Mouse (Mus musculus) olfactory bulb, adult 2 months (tissue): Measurements from ENCODE around the gene Pten. TPM values are rescaled to one million over a fixed set of nuclear protein-coding genes. Genes with fewer than 3 reads are reported as not detected.

ENCODE experiments used
- H3K27ac ChIP-seq: fragments of 200-500 bp; 2 replicates; pipeline ENCODE4 v1.5.1; 2012; ENCODE audit warnings: low read depth, low read length; ENCODE audit not compliant: insufficient read depth
- H3K4me1 ChIP-seq: fragments of 200-500 bp; 2 replicates; pipeline ENCODE4 v1.6.1; 2012; ENCODE audit warnings: low read length; ENCODE audit not compliant: control insufficient read depth, insufficient read depth
- H3K4me3 ChIP-seq: fragments of 200-500 bp; 2 replicates; pipeline ENCODE4 v1.5.1; 2012; ENCODE audit warnings: mild to moderate bottlenecking, low read depth, low read length, moderate library complexity; ENCODE audit not compliant: insufficient read depth
- CTCF ChIP-seq: fragments of 200-500 bp; IDR thresholded peaks from 2 replicates; pipeline ENCODE4 v1.5.1; 2012; ENCODE audit warnings: low read depth, mild to moderate bottlenecking, low read length, moderate library complexity; ENCODE audit not compliant: insufficient read depth
- POLR2A ChIP-seq: fragments of 200-500 bp; IDR thresholded peaks from 2 replicates; pipeline ENCODE4 v1.6.1; 2012; ENCODE audit warnings: mild to moderate bottlenecking, low read depth, low read length, moderate library complexity; ENCODE audit not compliant: insufficient read depth
- WGBS: fragments of 180-500 bp; shearing (Covaris S2); methylation state at CpG from one replicate; pipeline ENCODE4 v1.1.7; 2018; 5-methylcytosine and 5-hydroxymethylcytosine counted together
- polyA plus RNA-seq: library from polyadenylated mRNA; stranded (reverse); fragments of >200 nt; gene quantifications from 2 replicates; pipeline ENCODE4 v1.2.4, GENCODE M21; 2012; ENCODE audit warnings: low replicate concordance; ENCODE audit not compliant: missing spikeins, insufficient read depth, insufficient read length

Gene Pten
- polyA plus RNA-seq, 1 experiment = 127 TPM

- Histone ChIP-seq H3K27ac (no peak overlapping the region), H3K4me3 (no peak overlapping the region), H3K4me1 (peaks cover 5% of the 10 kb centered on the region)
- WGBS = 93% methylated on average over 6 of the region's 6 CpGs
- TF ChIP-seq POLR2A (no peak), CTCF (no peak)
Measured at GRCm38 (mm10) chr19:32752357-32752756, 4.9 kb upstream of the Pten start.

DNA sequence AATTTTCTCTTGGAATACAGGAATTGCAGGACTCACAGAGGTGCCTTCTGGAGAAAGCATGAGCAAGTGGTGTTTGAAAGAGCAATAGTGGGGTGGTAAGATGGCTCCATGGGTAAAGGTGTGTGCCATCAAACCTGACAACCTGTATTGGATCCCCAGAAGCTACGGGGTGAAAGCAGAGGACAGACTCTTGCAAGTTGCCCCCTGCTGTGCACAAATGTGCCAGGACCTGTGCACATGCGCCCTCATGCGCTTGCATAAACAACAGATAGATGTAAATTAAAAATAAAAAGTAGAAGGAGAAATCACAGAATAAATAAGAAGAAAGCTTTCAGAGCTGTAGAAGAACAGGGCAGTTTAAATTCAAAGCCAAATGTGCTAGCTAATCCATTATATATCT, 3.9 kb upstream of the Pten start:
- TF ChIP-seq CTCF (no peak), POLR2A (no peak)
- H3K4me1 ChIP-seq = peaks cover 5% of the 10 kb centered on the region
- H3K4me3 ChIP-seq = no peak overlapping the region
- 83% methylated on average over 3 of the region's 3 CpGs for WGBS
- H3K27ac ChIP-seq = no peak overlapping the region

DNA sequence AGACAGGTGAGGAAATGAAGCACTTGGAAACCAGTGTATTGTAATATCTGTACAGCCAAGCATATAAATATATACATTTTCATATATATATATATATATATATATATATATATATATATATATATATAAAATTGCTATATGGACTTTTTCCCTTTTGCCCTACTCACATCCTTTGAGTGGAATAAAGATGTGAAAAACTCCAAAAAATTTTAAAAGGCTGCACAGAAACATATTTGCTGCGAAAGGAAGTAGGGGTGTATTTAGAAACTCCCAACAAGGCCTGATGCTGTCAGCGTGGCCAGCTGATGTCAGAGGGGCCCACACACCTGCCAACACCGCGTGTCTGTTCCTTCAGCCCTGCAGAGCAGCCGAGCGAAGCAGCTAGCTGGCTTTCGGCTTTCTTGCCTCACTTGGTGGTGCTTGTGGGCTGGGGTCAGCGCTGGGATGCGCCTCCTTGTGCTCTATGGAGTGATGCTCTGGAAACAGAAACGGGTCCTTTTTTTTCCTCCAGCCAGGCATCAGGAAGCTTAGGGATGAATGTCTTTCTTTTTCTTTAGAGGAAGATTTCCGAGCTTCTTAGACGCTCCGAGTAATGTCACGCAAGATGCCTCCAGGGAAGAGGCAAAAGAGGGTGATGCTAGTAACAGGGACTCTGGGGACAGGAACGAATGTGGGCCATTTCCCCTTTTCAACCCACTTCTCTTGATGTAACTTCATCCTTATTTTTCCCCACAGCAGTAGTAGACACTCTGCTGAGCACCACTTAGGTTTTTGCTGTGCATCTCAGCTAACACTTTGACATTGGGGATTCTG, 2.9 kb upstream of the Pten start:
- no peak for TF ChIP-seq POLR2A
- TF ChIP-seq CTCF = no peak
- WGBS = 42% methylated on average over 15 of the region's 15 CpGs
- Histone ChIP-seq H3K4me3 (no peak overlapping the region), H3K4me1 (peaks cover 5% of the 10 kb centered on the region), H3K27ac (peak overlapping the region; percentile 40)

DNA sequence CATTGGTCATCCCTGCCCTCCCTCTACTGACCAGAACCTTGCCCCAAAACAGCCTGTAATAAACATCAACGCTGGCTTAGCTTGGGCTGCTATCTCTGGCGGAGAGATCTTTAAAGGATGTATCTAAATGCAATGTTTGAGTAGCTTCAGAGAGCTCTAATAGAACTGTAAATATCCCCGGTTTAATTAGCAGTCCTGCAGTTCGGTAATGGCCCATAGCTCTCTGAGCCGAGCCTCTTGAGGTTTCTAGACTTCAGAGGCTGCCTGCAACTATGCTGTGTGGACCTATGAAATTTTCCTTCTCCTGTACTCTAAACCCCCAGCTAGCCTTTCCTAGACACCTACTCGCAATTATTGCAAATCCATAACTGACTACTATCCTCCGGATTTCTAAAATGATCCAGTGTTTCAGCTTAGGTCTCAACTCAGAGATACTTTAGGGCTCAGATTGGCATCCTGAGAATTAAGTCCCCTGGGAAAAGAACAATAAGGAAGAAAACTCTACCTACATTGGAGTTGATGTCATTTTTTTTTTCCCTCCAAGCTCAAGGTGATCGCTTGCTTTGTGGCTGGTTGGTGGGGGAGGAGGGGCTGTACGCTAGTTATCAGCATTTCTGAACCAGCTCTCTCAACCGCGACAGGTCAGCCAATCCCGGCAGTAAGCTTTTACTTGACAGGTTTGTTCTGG, 2.0 kb upstream of the Pten start:
- 9% methylated on average over 12 of the region's 12 CpGs for WGBS
- peak overlapping the region; percentile 81 for H3K4me3 ChIP-seq
- H3K4me1 ChIP-seq = peaks cover 5% of the 10 kb centered on the region
- peak overlapping the region; percentile 73 for H3K27ac ChIP-seq
- TF ChIP-seq CTCF (no peak), POLR2A (no peak)

GRCm38 (mm10) chr19:32755792-32756635, 1.3 kb upstream of the Pten start:
- Histone ChIP-seq H3K4me1 (peaks cover 5% of the 10 kb centered on the region), H3K4me3 (peak overlapping the region; percentile 81), H3K27ac (peak overlapping the region; percentile 96)
- under 1% methylated on average over 53 of the region's 53 CpGs for WGBS
- TF ChIP-seq POLR2A = peak; percentile 88; the same call in 1 of the 2 replicates
- no peak for TF ChIP-seq CTCF

DNA sequence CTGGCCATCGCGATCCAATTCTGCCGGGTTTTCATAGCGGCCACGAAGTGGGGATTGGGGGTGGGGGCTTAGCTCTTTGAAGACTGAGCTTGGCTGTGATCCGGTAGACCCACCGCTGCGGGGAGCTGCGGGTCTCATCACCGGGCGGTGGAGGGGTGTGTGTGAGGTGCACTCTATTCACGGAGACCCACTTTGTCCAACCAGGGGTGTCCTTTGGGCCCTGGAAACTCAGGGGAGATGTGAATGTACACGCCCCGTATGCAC, 729 bp upstream of the Pten start:
- TF ChIP-seq CTCF (no peak; the same call in 1 of the 2 replicates), POLR2A (no peak; the same call in 1 of the 2 replicates)
- Histone ChIP-seq H3K27ac (peak overlapping the region; percentile 95), H3K4me3 (peak overlapping the region; percentile 81), H3K4me1 (peaks cover 5% of the 10 kb centered on the region)
- WGBS = under 1% methylated on average over 14 of the region's 14 CpGs

DNA sequence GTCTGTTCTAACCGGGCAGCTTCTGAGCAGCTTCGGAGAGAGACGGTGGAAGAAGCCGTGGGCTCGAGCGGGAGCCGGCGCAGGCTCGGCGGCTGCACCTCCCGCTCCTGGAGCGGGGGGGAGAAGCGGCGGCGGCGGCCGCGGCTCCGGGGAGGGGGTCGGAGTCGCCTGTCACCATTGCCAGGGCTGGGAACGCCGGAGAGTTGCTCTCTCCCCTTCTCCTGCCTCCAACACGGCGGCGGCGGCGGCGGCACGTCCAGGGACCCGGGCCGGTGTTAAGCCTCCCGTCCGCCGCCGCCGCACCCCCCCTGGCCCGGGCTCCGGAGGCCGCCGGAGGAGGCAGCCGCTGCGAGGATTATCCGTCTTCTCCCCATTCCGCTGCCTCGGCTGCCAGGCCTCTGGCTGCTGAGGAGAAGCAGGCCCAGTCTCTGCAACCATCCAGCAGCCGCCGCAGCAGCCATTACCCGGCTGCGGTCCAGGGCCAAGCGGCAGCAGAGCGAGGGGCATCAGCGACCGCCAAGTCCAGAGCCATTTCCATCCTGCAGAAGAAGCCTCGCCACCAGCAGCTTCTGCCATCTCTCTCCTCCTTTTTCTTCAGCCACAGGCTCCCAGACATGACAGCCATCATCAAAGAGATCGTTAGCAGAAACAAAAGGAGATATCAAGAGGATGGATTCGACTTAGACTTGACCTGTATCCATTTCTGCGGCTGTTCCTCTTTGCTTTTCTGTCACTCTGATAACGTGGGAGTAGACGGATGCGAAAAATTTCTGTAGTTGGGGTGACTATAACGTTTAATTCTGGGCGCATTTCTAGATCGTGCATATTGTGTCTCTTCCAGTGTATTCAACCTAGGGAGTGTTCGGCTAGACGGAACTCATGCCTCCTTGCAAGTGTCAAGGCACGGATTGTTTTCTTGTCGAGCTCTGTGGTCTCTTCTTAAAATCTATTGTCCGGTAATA, 815 bp downstream of the Pten start:
- peaks cover 5% of the 10 kb centered on the region for H3K4me1 ChIP-seq
- no peak for TF ChIP-seq POLR2A
- no peak for TF ChIP-seq CTCF
- H3K27ac ChIP-seq = peak overlapping the region; percentile 61
- peak overlapping the region; percentile 64 for H3K4me3 ChIP-seq
- WGBS = 1% methylated on average over 65 of the region's 69 CpGs

DNA sequence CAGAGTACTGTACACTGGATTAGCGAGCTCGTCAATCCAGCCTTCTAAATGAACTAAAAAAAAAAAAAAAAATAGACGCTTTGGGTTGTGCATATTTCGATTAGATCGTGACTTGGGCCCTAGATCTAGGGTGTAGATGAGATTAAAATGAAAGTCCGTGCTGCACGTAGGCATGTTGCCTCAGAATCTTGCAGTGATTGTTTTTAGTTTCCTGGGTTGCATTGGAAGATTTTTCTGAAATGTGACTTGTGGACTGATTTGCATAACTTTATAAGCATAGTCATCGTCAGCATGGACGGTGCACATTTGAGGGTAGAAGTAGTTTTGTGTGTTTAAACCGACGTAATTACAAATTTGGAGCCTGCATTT, 1.5 kb downstream of the Pten start:
- Histone ChIP-seq H3K4me1 (peaks cover 5% of the 10 kb centered on the region), H3K4me3 (peak overlapping the region; percentile 64), H3K27ac (peak overlapping the region; percentile 61)
- WGBS = under 1% methylated on average over 11 of the region's 11 CpGs
- no peak for TF ChIP-seq CTCF
- no peak for TF ChIP-seq POLR2A
